Mouse (Mus musculus) heart, postnatal 0 days (tissue): ENCODE data around the gene D1Ertd622e. TPM values are rescaled to one million over a fixed set of nuclear protein-coding genes. Genes with fewer than 3 reads are reported as not detected.

ENCODE experiments used
- ATAC-seq: fragments of 200-750 bp; cut with Nextera tagmentation; 2 replicates; pipeline ENCODE4 v1.8.0; 2017; ENCODE audit warnings: low read depth, moderate number of reproducible peaks, moderate library complexity; ENCODE audit not compliant: insufficient read depth
- DNase-seq: peaks from one replicate; pipeline ENCODE4 v3.0.0-alpha.2; 2016; ENCODE audit warnings: low spot score
- H3K27ac ChIP-seq: fragments of 300-500 bp; sonication (generic); 2 replicates; pipeline ENCODE4 v1.5.1; 2014; ENCODE audit warnings: low read depth, mild to moderate bottlenecking
- H3K27me3 ChIP-seq: fragments of 300-500 bp; sonication (generic); 2 replicates; pipeline ENCODE4 v1.6.1; 2014; ENCODE audit warnings: low read length, mixed read lengths; ENCODE audit not compliant: control insufficient read depth, insufficient read depth
- H3K36me3 ChIP-seq: fragments of 300-500 bp; sonication (generic); replicated peaks from 2 replicates; pipeline ENCODE4 v1.6.1; 2014; ENCODE audit warnings: low read length, mixed read lengths; ENCODE audit not compliant: control insufficient read depth, insufficient read depth
- H3K4me1 ChIP-seq: fragments of 300-500 bp; sonication (generic); 2 replicates; pipeline ENCODE4 v1.6.1; 2014; ENCODE audit warnings: antibody characterized with exemption; ENCODE audit not compliant: control insufficient read depth, insufficient read depth
- H3K4me2 ChIP-seq: fragments of 300-500 bp; sonication (generic); 2 replicates; pipeline ENCODE4 v1.6.1; 2014; ENCODE audit warnings: low read depth, mild to moderate bottlenecking, low read length, moderate library complexity
- H3K4me3 ChIP-seq: fragments of 300-500 bp; sonication (generic); 2 replicates; pipeline ENCODE4 v1.5.1; 2014; ENCODE audit warnings: low read depth, low read length
- H3K9ac ChIP-seq: fragments of 300-500 bp; sonication (generic); replicated peaks from 2 replicates; pipeline ENCODE4 v1.6.1; 2014; ENCODE audit warnings: low read depth, low read length, mixed read lengths
- H3K9me3 ChIP-seq: fragments of 300-500 bp; sonication (generic); replicated peaks from 2 replicates; pipeline ENCODE4 v1.6.1; 2016; ENCODE audit warnings: low read length; ENCODE audit not compliant: control insufficient read depth
- CTCF ChIP-seq: IDR thresholded peaks from 2 replicates; pipeline ENCODE4 v1.5.1; 2016; ENCODE audit warnings: antibody characterized with exemption, control low read depth, low read depth
- EP300 ChIP-seq: IDR thresholded peaks from 2 replicates; pipeline ENCODE4 v1.6.1; 2016; ENCODE audit warnings: antibody characterized with exemption, low read depth
- WGBS: fragments of 180-500 bp; shearing (Covaris S2); extraction: QIAGEN DNeasy Blood & Tissue Kit; methylation state at CpG from one replicate; pipeline ENCODE4 v1.1.7; 2014; 5-methylcytosine and 5-hydroxymethylcytosine counted together
- polyA plus RNA-seq: library from polyadenylated mRNA; unstranded; fragments of >200 nt; fragmentation: Nextera tagmentation; extraction: Ambion mirVana; gene quantifications from 2 replicates; pipeline ENCODE4 v1.2.1, GENCODE M21; 2015
- total RNA-seq: library from RNA; depleted of rRNA; stranded (reverse); fragments of >200 nt; gene quantifications from 2 replicates; pipeline ENCODE4 v1.2.3, GENCODE M21; 2014; ENCODE audit warnings: low replicate concordance

The D1Ertd622e gene
- total and polyA plus RNA-seq, 2 experiments from 2014 or later: 2.2 to 5.3 TPM

DNA sequence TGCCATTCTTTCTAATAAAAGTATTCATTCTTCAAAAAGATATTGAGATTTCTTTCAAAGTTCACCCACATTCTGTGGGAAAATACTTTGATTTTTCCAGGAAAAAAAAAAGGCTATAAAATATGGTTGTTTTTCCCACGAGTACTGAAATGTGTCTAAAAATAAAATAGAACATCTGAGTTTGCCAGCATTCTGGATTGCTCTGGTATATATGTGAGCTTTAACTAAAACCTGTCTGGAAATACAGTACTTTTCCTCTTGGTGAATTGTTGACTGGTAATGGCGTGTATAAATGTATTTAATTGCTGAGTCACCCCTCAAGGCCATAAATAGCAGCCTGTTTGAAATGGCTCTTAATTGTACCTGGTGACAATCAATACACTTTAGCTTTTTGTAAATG is 37.5 kb downstream of the D1Ertd622e start:
- WGBS: 47% methylated on average over 2 of the region's 2 CpGs
- Histone ChIP-seq H3K27ac (no peak overlapping the region), H3K27me3 (no peaks in the 10 kb centered on the region), H3K36me3 (no peaks in the 10 kb centered on the region), H3K4me3 (no peak overlapping the region), H3K4me2 (no peak overlapping the region), H3K9ac (no peak overlapping the region), H3K4me1 (no peaks in the 10 kb centered on the region), H3K9me3 (no peaks in the 10 kb centered on the region)
- DNase-seq: no peak
- TF ChIP-seq EP300: no peak
- no peak for TF ChIP-seq CTCF
- ATAC-seq: no peak

DNA sequence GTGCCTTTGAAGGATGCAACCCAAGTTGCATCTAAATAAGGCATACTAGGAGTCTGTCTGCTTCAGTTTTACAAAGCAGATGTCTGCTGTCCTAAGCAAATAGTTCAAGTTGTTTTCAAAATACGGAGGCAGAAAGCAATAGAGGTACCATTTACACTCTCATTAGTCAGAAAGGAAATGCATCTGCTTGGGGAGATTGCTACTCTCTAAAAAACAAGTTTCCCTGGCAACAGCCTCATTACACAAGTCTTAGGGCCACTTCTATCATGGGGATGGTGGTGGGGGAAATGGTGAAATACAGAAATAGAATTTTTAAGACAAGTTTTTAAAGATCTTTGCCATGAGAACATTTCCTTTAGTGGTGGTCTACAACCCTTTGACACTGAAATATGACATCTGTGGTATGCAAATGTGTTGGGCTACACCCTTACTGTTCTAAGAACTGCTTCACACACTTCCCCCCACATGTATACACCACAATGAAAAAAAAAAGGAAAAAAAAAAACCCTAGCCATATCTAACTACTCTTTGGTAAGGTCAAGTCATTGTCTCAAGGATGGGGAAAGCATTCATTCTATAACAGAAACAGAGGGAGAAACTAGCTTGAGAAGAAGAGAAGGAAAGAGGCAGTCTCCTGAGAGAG is 38.5 kb downstream of the D1Ertd622e start:
- Histone ChIP-seq H3K4me1 (no peaks in the 10 kb centered on the region), H3K27ac (no peak overlapping the region), H3K36me3 (no peaks in the 10 kb centered on the region), H3K4me2 (no peak overlapping the region), H3K9ac (no peak overlapping the region), H3K27me3 (no peaks in the 10 kb centered on the region), H3K9me3 (no peaks in the 10 kb centered on the region), H3K4me3 (no peak overlapping the region)
- 45% methylated on average over 1 of the region's 1 CpGs for WGBS
- DNase-seq: no peak
- ATAC-seq: no peak
- TF ChIP-seq EP300: no peak
- no peak for TF ChIP-seq CTCF

DNA sequence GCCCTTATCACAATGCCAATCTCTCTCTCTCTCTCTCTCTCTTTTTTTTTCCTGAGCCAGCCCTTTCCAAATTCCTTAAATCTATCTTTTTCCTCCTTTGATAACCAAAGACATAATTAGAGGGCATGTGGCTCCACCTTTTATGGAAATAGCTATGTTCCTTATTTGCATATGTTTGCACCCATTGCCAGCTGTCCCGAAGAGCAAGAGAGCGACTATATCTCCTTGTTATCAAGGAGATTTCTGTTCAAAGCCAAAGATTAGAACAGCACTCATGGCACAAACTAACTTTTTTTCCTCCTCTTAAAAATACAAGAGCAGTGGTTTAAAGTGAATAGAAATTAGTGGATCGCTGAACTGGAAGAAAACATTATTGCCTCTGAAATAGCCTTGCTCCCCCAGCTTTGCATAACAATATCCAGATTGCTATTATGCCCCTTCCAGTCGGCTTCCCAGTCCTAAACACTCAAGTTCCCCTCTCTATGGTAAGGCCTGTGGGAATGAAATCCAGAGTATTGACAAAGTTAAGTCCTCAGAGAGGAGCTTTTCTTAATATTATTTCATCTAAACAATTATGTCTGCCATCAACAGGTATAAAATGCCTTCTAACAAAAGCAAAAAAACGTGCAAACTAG is 39.2 kb downstream of the D1Ertd622e start:
- TF ChIP-seq CTCF: no peak
- TF ChIP-seq EP300: no peak
- DNase-seq (no peak), ATAC-seq (no peak)
- Histone ChIP-seq H3K4me2 (no peak overlapping the region), H3K27ac (no peak overlapping the region), H3K36me3 (no peaks in the 10 kb centered on the region), H3K4me1 (no peaks in the 10 kb centered on the region), H3K4me3 (no peak overlapping the region), H3K27me3 (no peaks in the 10 kb centered on the region), H3K9ac (no peak overlapping the region), H3K9me3 (no peaks in the 10 kb centered on the region)
- 31% methylated on average over 5 of the region's 5 CpGs for WGBS

DNA sequence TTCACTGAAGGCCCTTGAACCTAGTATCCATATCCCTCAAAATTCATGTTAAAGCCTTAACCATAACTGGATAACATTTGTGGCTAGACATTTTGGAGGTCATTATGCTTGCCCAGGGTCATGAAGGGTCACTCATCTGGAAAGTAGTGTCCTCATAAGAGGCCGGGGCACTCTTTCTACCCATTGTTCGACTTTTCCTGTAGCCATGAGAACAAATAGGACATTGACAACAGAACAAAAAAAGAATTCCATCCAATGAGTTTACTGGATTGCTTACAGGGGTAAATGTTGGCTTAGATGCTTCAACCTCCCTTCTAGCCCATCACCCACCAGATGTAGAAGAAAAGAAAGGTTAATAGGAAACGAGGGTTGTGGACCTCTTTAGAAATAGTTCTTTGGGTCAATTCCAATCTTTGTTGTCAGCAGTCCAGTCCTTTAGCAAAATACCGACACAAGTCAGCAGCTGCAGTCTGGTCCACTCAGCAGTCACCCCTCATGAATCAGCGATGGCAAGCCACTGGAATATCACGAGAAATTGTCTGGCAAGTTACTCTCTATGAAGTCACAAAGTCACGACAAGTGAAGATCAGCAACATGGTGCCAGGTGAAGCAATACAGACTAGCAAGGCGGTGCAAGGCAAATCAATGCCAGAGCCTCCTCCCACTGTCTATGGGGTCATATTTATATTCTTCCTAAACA is 42.1 kb downstream of the D1Ertd622e start:
- DNase-seq: no peak
- TF ChIP-seq CTCF (no peak), EP300 (no peak)
- Histone ChIP-seq H3K4me1 (no peaks in the 10 kb centered on the region), H3K4me2 (no peak overlapping the region), H3K36me3 (no peaks in the 10 kb centered on the region), H3K27me3 (no peaks in the 10 kb centered on the region), H3K9me3 (no peaks in the 10 kb centered on the region), H3K9ac (no peak overlapping the region), H3K4me3 (no peak overlapping the region), H3K27ac (no peak overlapping the region)
- WGBS: 74% methylated on average over 8 of the region's 8 CpGs
- no peak for ATAC-seq

DNA sequence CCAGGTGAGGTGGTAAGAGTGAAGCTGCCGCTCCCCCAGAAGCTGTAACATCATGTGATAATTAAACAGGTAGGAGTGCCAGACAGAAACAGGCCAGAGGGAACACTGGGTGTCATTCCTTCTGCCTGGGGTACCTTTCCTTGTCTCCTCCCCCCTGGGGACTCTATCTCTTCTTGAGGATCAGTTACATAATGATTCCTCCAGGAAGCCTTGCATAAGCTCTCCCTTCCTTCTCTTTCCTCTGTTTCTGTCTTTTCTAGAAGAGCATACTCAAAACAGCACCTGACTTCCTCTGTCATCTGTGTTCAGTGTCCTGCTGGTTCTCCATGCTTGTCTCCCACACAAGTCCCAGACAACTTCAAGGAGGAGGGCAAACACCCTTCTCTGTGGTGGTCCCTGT is 46.3 kb downstream of the D1Ertd622e start:
- no peak for ATAC-seq
- Histone ChIP-seq H3K4me3 (no peak overlapping the region), H3K27me3 (no peaks in the 10 kb centered on the region), H3K4me1 (no peaks in the 10 kb centered on the region), H3K9me3 (no peaks in the 10 kb centered on the region), H3K36me3 (no peaks in the 10 kb centered on the region), H3K27ac (no peak overlapping the region), H3K9ac (no peak overlapping the region), H3K4me2 (no peak overlapping the region)
- TF ChIP-seq EP300 (no peak), CTCF (no peak)
- no peak for DNase-seq
- WGBS: 81% methylated on average over 1 of the region's 1 CpGs
